In the genomic region with DNA sequence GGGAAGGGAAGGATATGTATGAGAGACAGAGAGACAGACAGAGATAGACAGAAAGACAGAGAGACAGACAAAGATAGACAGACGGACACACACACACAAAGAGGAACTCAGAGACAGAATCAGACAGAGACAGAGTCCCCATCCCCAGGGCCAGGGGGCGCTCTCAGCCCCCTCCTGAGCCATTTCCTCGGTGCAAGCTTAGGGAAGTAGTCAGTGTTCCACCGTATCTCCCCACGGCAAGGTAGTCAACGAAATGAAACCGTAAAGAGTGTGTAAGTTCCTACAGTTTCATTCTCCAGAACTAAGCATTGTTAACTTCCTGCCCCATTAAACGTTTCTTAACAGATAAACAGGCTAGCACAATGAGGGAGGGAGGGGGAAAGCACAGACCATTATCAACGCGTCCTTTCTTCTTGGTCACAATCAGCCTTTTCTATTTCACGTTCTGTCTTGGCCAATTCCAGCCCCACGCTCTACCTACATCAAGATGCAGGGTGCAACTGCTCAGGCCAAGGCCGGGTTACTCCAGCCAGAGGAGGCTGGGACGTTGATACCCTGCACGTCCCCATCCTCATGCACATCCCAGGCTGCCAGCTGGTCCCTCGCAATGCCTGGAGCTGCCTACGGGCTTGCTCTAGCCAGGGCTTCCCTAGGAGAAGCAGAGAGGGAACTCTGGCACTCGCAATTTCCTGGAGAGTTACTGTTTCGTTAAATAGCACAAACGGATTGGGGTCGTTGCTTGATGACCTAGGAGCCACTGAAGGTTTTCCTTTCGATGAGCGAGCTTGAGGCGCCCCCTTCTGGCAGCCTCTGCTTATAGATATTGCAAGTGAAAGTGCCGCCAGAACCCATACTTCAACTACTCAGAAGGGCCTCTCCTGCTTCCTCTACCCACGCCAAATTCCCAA, we compare ENCODE assay signal across 8 mouse cellular contexts. TPM values are rescaled to one million over a fixed set of nuclear protein-coding genes. Genes with fewer than 3 reads are reported as not detected.
DNase-seq lines count a peak whose midpoint lies in the region; ATAC-seq lines count a peak whose summit lies in the region.

No protein-coding gene starts in this region.

- 7% methylated on average over 26 of the region's 26 CpGs for WGBS in hindbrain, embryonic 11.5 days

- peak overlapping the region; percentile 13; the same call in 1 of the 2 replicates for H3K9ac ChIP-seq in hindbrain, embryonic 11.5 days (ENCODE audit: low read depth, low read length)

- H3K27ac ChIP-seq in hindbrain, embryonic 11.5 days (ENCODE audit: low read depth, low read length), result no peak overlapping the region

- H3K36me3 ChIP-seq in hindbrain, embryonic 11.5 days (ENCODE audit: control insufficient read depth, insufficient read depth, low read length), result no peaks in the 10 kb centered on the region

- H3K4me1 ChIP-seq in hindbrain, embryonic 11.5 days (replicated peaks; ENCODE audit: control insufficient read depth, insufficient read depth, low read length), result no peaks in the 10 kb centered on the region

- peak; percentile 88 for ATAC-seq in frontal cortex, adult (ENCODE audit: low TSS enrichment)
- peak; percentile 78 for ATAC-seq in hindbrain, embryonic 11.5 days (ENCODE audit: low FRiP score)

- H3K4me2 ChIP-seq in hindbrain, embryonic 11.5 days (replicated peaks; ENCODE audit: low read depth, low read length), result peak overlapping the region; percentile 42

- peak overlapping the region; percentile 25 for H3K4me3 ChIP-seq in hindbrain, embryonic 11.5 days (ENCODE audit: low read depth, low read length)

- peak; percentile 86 for DNase-seq in NIH3T3 (ENCODE audit: low read depth)
- peak; percentile 89 for DNase-seq in cerebellum, adult 9-10 months
- peak; percentile 94 for DNase-seq in hindbrain, embryonic 11.5 days (ENCODE audit: low spot score)
- peak; percentile 81 to 87 for DNase-seq in layer of hippocampus, postnatal 10 days (ENCODE audit: low spot score in 2 of 2)
- peak; percentile 90 for DNase-seq in lung, postnatal 10 days
- DNase-seq in ovary, postnatal 14 days (ENCODE audit: low spot score), result peak; percentile 70
- DNase-seq in thymus, postnatal 10 days (ENCODE audit: low spot score in 2 of 2), result peak; percentile 66 to 91

- no peaks in the 10 kb centered on the region for H3K27me3 ChIP-seq in hindbrain, embryonic 11.5 days (ENCODE audit: control insufficient read depth, insufficient read depth, low read length)

- H3K9me3 ChIP-seq in hindbrain, embryonic 11.5 days (ENCODE audit: control insufficient read depth, low read length), result no peaks in the 10 kb centered on the region

RNA-seq across cellular contexts. Expression of a gene that starts 20.6 kb away (rescaled TPM):
- polyA plus RNA-seq in hindbrain, embryonic 11.5 days (2014; fragmentation: Nextera tagmentation; extraction: Ambion mirVana), result 14.4 and 17.1 TPM in 2 replicates
- 1 to 10 TPM; 9.0 to 9.2 TPM for total RNA-seq in layer of hippocampus, postnatal 10 days (2021)

RNA-seq across cellular contexts. Expression of a gene that starts 36.2 kb away (rescaled TPM):
- 0.42 and 0.52 TPM in 2 replicates for polyA plus RNA-seq in hindbrain, embryonic 11.5 days (2014; fragmentation: Nextera tagmentation; extraction: Ambion mirVana)
- 10 to 100 TPM; 13.5 to 18.2 TPM for total RNA-seq in layer of hippocampus, postnatal 10 days (2021)

RNA-seq across cellular contexts. Expression of a gene that starts 36.3 kb away (rescaled TPM):
- polyA plus RNA-seq in hindbrain, embryonic 11.5 days (2014; fragmentation: Nextera tagmentation; extraction: Ambion mirVana), result 140 TPM in 2 replicates
- total RNA-seq in layer of hippocampus, postnatal 10 days (2021), result 10 to 100 TPM; 49.9 to 52.4 TPM

RNA-seq across cellular contexts. Expression of a gene that starts 53.5 kb away (rescaled TPM):
- polyA plus RNA-seq in hindbrain, embryonic 11.5 days (2014; fragmentation: Nextera tagmentation; extraction: Ambion mirVana), result not detected in 2 replicates
- total RNA-seq in layer of hippocampus, postnatal 10 days (2021), result not detected
